Mouse (Mus musculus) CH12.LX (cell line): Measurements from ENCODE around the gene Arl4c. TPM values are rescaled to one million over a fixed set of nuclear protein-coding genes. Genes with fewer than 3 reads are reported as not detected.
A peak's percentile ranks its signal among the peaks of the same experiment; 100 is the strongest.

Experiments used
- DNase-seq: peaks from one replicate; pipeline ENCODE4 v3.0.0-alpha.2; 2013; ENCODE audit errors: extremely low read depth
- H3K27ac ChIP-seq: 2 replicates; pipeline ENCODE4 v1.5.1; 2012; ENCODE audit warnings: low read depth, mild to moderate bottlenecking, control low read depth, moderate library complexity; ENCODE audit not compliant: insufficient read depth
- H3K27me3 ChIP-seq: replicated peaks from 2 replicates; pipeline ENCODE3; 2012; ENCODE audit warnings: inconsistent platforms
- H3K36me3 ChIP-seq, 2 experiments: replicated peaks in 1 of 2; 2 replicates each; pipeline versions ENCODE3 to v1.6.1; 2012; ENCODE audit warnings: inconsistent platforms in 1 of 2, low read length in 1 of 2, mild to moderate bottlenecking in 1 of 2, mixed read lengths in 1 of 2, moderate library complexity in 1 of 2; ENCODE audit not compliant: control insufficient read depth in 1 of 2, insufficient read depth in 1 of 2
- H3K4me1 ChIP-seq, 2 experiments: 2 replicates each; pipeline ENCODE4 v1.6.1; 2012; ENCODE audit warnings: inconsistent platforms in 1 of 2, moderate library complexity in 1 of 2; ENCODE audit not compliant: insufficient read depth in 2 of 2, control insufficient read depth in 1 of 2
- H3K4me2 ChIP-seq: 2 replicates; pipeline ENCODE4 v1.6.1; 2012; ENCODE audit warnings: low read depth, mild to moderate bottlenecking, control low read depth; ENCODE audit not compliant: poor library complexity, insufficient read depth, severe bottlenecking
- H3K4me3 ChIP-seq, 3 experiments: fragments of 150-350 bp in 1 of 3; sonication (generic) in 1 of 3; replicated peaks in 1 of 3; 2 replicates each; pipeline versions ENCODE3 to v1.5.1; 2011 to 2012; ENCODE audit warnings: low read depth in 2 of 3, low read length in 2 of 3, mild to moderate bottlenecking in 2 of 3, moderate library complexity in 2 of 3, control low read depth in 1 of 3, improper control_type of control experiment in 1 of 3, inconsistent platforms in 1 of 3, mixed read lengths in 1 of 3; ENCODE audit not compliant: poor library complexity in 1 of 3
- H3K79me2 ChIP-seq: replicated peaks from 2 replicates; pipeline ENCODE4 v1.6.1; 2012; ENCODE audit warnings: mild to moderate bottlenecking, moderate library complexity; ENCODE audit not compliant: control insufficient read depth, poor library complexity, insufficient read depth, severe bottlenecking; ENCODE audit errors: extremely low read depth
- H3K9ac ChIP-seq: 2 replicates; pipeline ENCODE4 v1.6.1; 2012; ENCODE audit warnings: low read depth, mild to moderate bottlenecking, control low read depth, moderate library complexity; ENCODE audit not compliant: insufficient read depth
- H3K9me3 ChIP-seq: replicated peaks from 2 replicates; pipeline ENCODE3; 2012; ENCODE audit warnings: low read length, inconsistent platforms, mixed read lengths
- BHLHE40 ChIP-seq: IDR thresholded peaks from 2 replicates; pipeline ENCODE4 v1.6.1; 2011; ENCODE audit warnings: mild to moderate bottlenecking, low read depth, low read length, improper control_type of control experiment
- CHD1 ChIP-seq: IDR thresholded peaks from 2 replicates; pipeline ENCODE4 v1.6.1; 2012; ENCODE audit warnings: low read depth, low read length, improper control_type of control experiment, inconsistent platforms
- CHD2 ChIP-seq: IDR thresholded peaks from 2 replicates; pipeline ENCODE4 v1.6.1; 2011; ENCODE audit warnings: low read length, improper control_type of control experiment
- CTCF ChIP-seq, 2 experiments: IDR thresholded peaks in 1 of 2; conservative IDR thresholded peaks in 1 of 2; 2 replicates each; pipeline ENCODE4 v1.5.1; 2011 to 2012; ENCODE audit warnings: low read depth in 2 of 2, low read length in 2 of 2, improper control_type of control experiment in 1 of 2, inconsistent platforms in 1 of 2, mild to moderate bottlenecking in 1 of 2, moderate library complexity in 1 of 2
- E2F4 ChIP-seq: IDR thresholded peaks from 2 replicates; pipeline ENCODE4 v1.6.1; 2011; ENCODE audit warnings: low read depth, low read length, improper control_type of control experiment; ENCODE audit not compliant: insufficient replicate concordance
- ELF1 ChIP-seq: IDR thresholded peaks from 2 replicates; pipeline ENCODE4 v1.6.1; 2014; ENCODE audit warnings: low read depth, mild to moderate bottlenecking, inconsistent platforms, low read length, improper control_type of control experiment
- EP300 ChIP-seq: IDR thresholded peaks from 2 replicates; pipeline ENCODE4 v1.6.1; 2011; ENCODE audit warnings: low read length, improper control_type of control experiment
- ETS1 ChIP-seq: conservative IDR thresholded peaks from 2 replicates; pipeline ENCODE4 v1.6.1; 2012; ENCODE audit warnings: low read depth, mild to moderate bottlenecking, inconsistent platforms, low read length, improper control_type of control experiment, moderate library complexity
- GABPA ChIP-seq: IDR thresholded peaks from 2 replicates; pipeline ENCODE4 v1.6.1; 2012; ENCODE audit warnings: low read depth, low read length, improper control_type of control experiment, inconsistent platforms; ENCODE audit not compliant: insufficient replicate concordance
- HCFC1 ChIP-seq: IDR thresholded peaks from 2 replicates; pipeline ENCODE4 v1.6.1; 2012; ENCODE audit warnings: low read depth, mild to moderate bottlenecking, inconsistent platforms, low read length, improper control_type of control experiment
- IRF4 ChIP-seq: IDR thresholded peaks from 2 replicates; pipeline ENCODE4 v1.6.1; 2014; ENCODE audit warnings: low read depth, mild to moderate bottlenecking, inconsistent platforms, low read length, improper control_type of control experiment
- JUN ChIP-seq: IDR thresholded peaks from 2 replicates; pipeline ENCODE4 v1.6.1; 2011; ENCODE audit warnings: low read depth, mild to moderate bottlenecking, low read length, improper control_type of control experiment, moderate library complexity; ENCODE audit not compliant: insufficient read depth
- JUND ChIP-seq: conservative IDR thresholded peaks from 2 replicates; pipeline ENCODE4 v1.6.1; 2011; ENCODE audit warnings: low read depth, low read length, improper control_type of control experiment
- KAT2A ChIP-seq: IDR thresholded peaks from 2 replicates; pipeline ENCODE4 v1.6.1; 2012; ENCODE audit warnings: low read length, improper control_type of control experiment, inconsistent platforms; ENCODE audit not compliant: insufficient replicate concordance
- MAFK ChIP-seq: IDR thresholded peaks from 2 replicates; pipeline ENCODE4 v1.6.1; 2011; ENCODE audit warnings: low read length, improper control_type of control experiment; ENCODE audit not compliant: insufficient replicate concordance
- MAX ChIP-seq: IDR thresholded peaks from 2 replicates; pipeline ENCODE4 v1.6.1; 2011; ENCODE audit warnings: low read length, improper control_type of control experiment
- MAZ ChIP-seq: IDR thresholded peaks from 2 replicates; pipeline ENCODE4 v1.6.1; 2012; ENCODE audit warnings: low read depth, mild to moderate bottlenecking, inconsistent platforms, low read length, improper control_type of control experiment, moderate library complexity
- MEF2A ChIP-seq: IDR thresholded peaks from 2 replicates; pipeline ENCODE4 v1.6.1; 2014; ENCODE audit warnings: low read depth, mild to moderate bottlenecking, inconsistent platforms, low read length, improper control_type of control experiment, borderline replicate concordance
- MXI1 ChIP-seq: IDR thresholded peaks from 2 replicates; pipeline ENCODE4 v1.6.1; 2011; ENCODE audit warnings: mild to moderate bottlenecking, low read depth, low read length, improper control_type of control experiment
- MYC ChIP-seq: IDR thresholded peaks from 2 replicates; pipeline ENCODE4 v1.6.1; 2011; ENCODE audit warnings: low read depth, mild to moderate bottlenecking, improper control_type of control experiment, low read length
- NELFE ChIP-seq: IDR thresholded peaks from 2 replicates; pipeline ENCODE4 v1.6.1; 2011; ENCODE audit warnings: low read depth, low read length, improper control_type of control experiment
- PAX5 ChIP-seq: IDR thresholded peaks from 2 replicates; pipeline ENCODE4 v1.6.1; 2012; ENCODE audit warnings: low read length, inconsistent platforms, mixed read lengths
- POLR2A ChIP-seq: IDR thresholded peaks from 2 replicates; pipeline ENCODE4 v1.6.1; 2011; ENCODE audit warnings: low read depth, mild to moderate bottlenecking, improper control_type of control experiment, low read length
- POLR2AphosphoS2 ChIP-seq: IDR thresholded peaks from 2 replicates; pipeline ENCODE4 v1.6.1; 2011; ENCODE audit warnings: low read depth, low read length, improper control_type of control experiment
- RAD21 ChIP-seq: IDR thresholded peaks from 2 replicates; pipeline ENCODE4 v1.6.1; 2011; ENCODE audit warnings: low read depth, mild to moderate bottlenecking, low read length, improper control_type of control experiment, moderate library complexity
- RCOR1 ChIP-seq: conservative IDR thresholded peaks from 2 replicates; pipeline ENCODE4 v1.6.1; 2012; ENCODE audit warnings: low read depth, mild to moderate bottlenecking, inconsistent platforms, low read length, improper control_type of control experiment
- SIN3A ChIP-seq: IDR thresholded peaks from 2 replicates; pipeline ENCODE4 v1.6.1; 2012; ENCODE audit warnings: low read length, improper control_type of control experiment, inconsistent platforms
- SMC3 ChIP-seq: IDR thresholded peaks from 2 replicates; pipeline ENCODE4 v1.6.1; 2011; ENCODE audit warnings: low read depth, low read length, improper control_type of control experiment
- TBP ChIP-seq: conservative IDR thresholded peaks from 2 replicates; pipeline ENCODE4 v1.6.1; 2011; ENCODE audit warnings: low read depth, low read length, improper control_type of control experiment
- TCF12 ChIP-seq: IDR thresholded peaks from 2 replicates; pipeline ENCODE4 v1.6.1; 2014; ENCODE audit warnings: low read depth, mild to moderate bottlenecking, inconsistent platforms, low read length, improper control_type of control experiment
- UBTF ChIP-seq: IDR thresholded peaks from 2 replicates; pipeline ENCODE4 v1.6.1; 2012; ENCODE audit warnings: low read depth, mild to moderate bottlenecking, inconsistent platforms, low read length, improper control_type of control experiment, moderate library complexity
- USF1 ChIP-seq: IDR thresholded peaks from 2 replicates; pipeline ENCODE4 v1.6.1; 2014; ENCODE audit warnings: low read depth, mild to moderate bottlenecking, inconsistent platforms, low read length, improper control_type of control experiment
- USF2 ChIP-seq: conservative IDR thresholded peaks from 2 replicates; pipeline ENCODE4 v1.6.1; 2011; ENCODE audit warnings: low read depth, low read length, improper control_type of control experiment
- ZC3H11A ChIP-seq: IDR thresholded peaks from 2 replicates; pipeline ENCODE4 v1.6.1; 2012; ENCODE audit warnings: low read depth, mild to moderate bottlenecking, inconsistent platforms, low read length, improper control_type of control experiment
- ZKSCAN1 ChIP-seq: IDR thresholded peaks from 2 replicates; pipeline ENCODE4 v1.6.1; 2012; ENCODE audit warnings: low read depth, inconsistent platforms, low read length, improper control_type of control experiment, borderline replicate concordance
- ZMIZ1 ChIP-seq: IDR thresholded peaks from 2 replicates; pipeline ENCODE4 v1.6.1; 2012; ENCODE audit warnings: low read depth, mild to moderate bottlenecking, inconsistent platforms, low read length, improper control_type of control experiment
- ZNF384 ChIP-seq: IDR thresholded peaks from 2 replicates; pipeline ENCODE4 v1.6.1; 2012; ENCODE audit warnings: low read depth, low read length, improper control_type of control experiment, inconsistent platforms
- dilution Hi-C: fragments of 300-500 bp; cut with MboI; formaldehyde crosslinking; loops from 2 replicates; pipeline ENCODE4 v1.14.3; 2020; ENCODE audit warnings: low sequenced_read_pairs; ENCODE audit not compliant: extremely low pct_unique_long_range_greater_than_20kb, extremely low pct_ligation_motif_present
- in situ Hi-C: fragments of 300-500 bp; cut with MboI; formaldehyde crosslinking; loops from 3 replicates; pipeline ENCODE4 v1.14.3; 2019; ENCODE audit warnings: low sequenced_read_pairs, low pct_ligation_motif_present, low pct_unique_long_range_greater_than_20kb, mixed read lengths
- polyA plus RNA-seq: library from polyadenylated mRNA; unstranded; fragments of >175 nt; gene quantifications from 2 replicates; pipeline ENCODE4 v1.2.1, GENCODE M21; 2012; ENCODE audit warnings: low read depth; ENCODE audit not compliant: insufficient read length
- total RNA-seq, 2 experiments: library from RNA; depleted of rRNA; stranded (reverse); fragments of 300-350 nt in 1 of 2; fragments of >200 nt in 1 of 2; gene quantifications; 2 replicates each; pipeline ENCODE4 v1.2.3; 2012 to 2014

The Arl4c gene
- total and polyA plus RNA-seq, 3 experiments = 25.8 to 33.9 (median 31.6) TPM

DNA sequence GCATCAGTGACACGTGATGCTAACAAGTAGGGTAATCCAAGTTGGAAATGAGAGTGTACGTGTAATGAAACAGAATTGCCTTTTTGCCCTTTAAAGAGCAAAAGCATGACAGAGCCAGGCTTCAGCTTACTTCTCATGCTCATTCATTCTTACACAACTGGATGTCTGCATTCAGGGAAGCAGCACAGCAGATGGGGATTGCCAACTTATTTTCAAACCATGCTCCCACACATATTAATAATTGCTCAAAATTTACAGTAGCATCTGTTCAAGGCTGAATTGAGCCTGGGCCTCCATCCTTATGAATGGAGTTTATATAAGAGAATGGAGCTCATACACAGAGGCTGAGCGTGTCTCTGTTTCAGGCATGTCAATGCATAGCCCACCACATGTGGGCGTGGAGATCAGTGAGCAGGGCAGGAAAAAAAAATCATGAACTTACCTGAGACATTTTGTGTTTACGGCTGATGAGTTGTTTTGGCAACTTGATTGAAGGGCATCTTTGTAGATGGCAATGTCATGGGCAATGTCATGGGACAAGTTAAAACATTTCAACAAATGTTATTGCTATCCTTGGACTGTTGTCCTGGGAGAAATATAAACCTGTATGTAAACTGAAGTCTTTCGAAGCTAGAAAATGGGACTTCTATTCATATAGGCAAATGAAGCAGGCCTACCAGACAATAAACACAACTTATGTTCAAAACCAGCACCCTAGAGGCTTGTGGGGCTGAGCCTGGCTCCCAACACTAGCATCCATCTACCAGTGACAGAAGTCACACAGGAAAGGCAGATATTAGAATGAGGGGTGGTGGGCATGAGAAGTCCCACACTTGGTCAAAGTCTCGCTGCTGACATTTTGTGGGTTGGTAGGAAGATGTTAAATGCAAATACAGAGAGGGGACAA is 48.2 kb downstream of the Arl4c start:
- dilution Hi-C loops (no loop called here), in situ Hi-C loops (no loop called here)
- H3K36me3 ChIP-seq = peaks cover 3 to 4% of the 10 kb centered on the region in 2 experiments
- H3K4me2 ChIP-seq = peak overlapping the region; percentile 32
- H3K79me2 ChIP-seq = 0 out of 2 replicates have a peak, but pooled peaks cover 7% of the 10 kb centered on the region
- peak overlapping the region; percentile 97 for H3K27ac ChIP-seq
- peaks cover 51% of the 10 kb centered on the region for H3K9me3 ChIP-seq
- H3K4me3 ChIP-seq = peak overlapping the region in 2 of 3 experiments; percentile 7 to 30
- peak overlapping the region; percentile 57 for H3K9ac ChIP-seq
- peaks cover 24 to 39% of the 10 kb centered on the region in 2 experiments for H3K4me1 ChIP-seq
- peak; percentile 55 for DNase-seq
- H3K27me3 ChIP-seq = no peaks in the 10 kb centered on the region
- TF ChIP-seq RCOR1 (no peak; the same call in none of the 2 replicates), ZNF384 (peak; percentile 79), ETS1 (peak; percentile 16), NELFE (0 out of 2 replicates have a peak, but pooled peaks have one; percentile 20), POLR2AphosphoS2 (peak; percentile 97), HCFC1 (no peak), ZC3H11A (no peak), USF2 (no peak; the same call in none of the 2 replicates), POLR2A (peak; percentile 54), GABPA (no peak), RAD21 (no peak; the same call in none of the 2 replicates), KAT2A (0 out of 2 replicates have a peak, but pooled peaks have one; percentile 8), JUN (no peak), ZKSCAN1 (no peak), CHD1 (peak; percentile 70; the same call in 1 of the 2 replicates), SIN3A (peak; percentile 86), MYC (no peak; the same call in 1 of the 2 replicates), E2F4 (no peak), UBTF (no peak), BHLHE40 (peak; percentile 32), JUND (no peak), ZMIZ1 (peak; percentile 96), IRF4 (0 out of 2 replicates have a peak, but pooled peaks have one; percentile 9), MAX (no peak), CHD2 (peak; percentile 89), CTCF (conservative IDR thresholded peaks at IDR 0.05 in 1 of 2, IDR thresholded peaks at IDR 0.05 in 1 of 2; ENCODE audit: low read depth in 2 of 2, low read length in 2 of 2) (0 out of 4 replicates have a peak, but pooled peaks of 1 of the 2 experiments have one; percentile 4), MXI1 (peak; percentile 56; the same call in 1 of the 2 replicates), SMC3 (peak; percentile 27), MEF2A (peak; percentile 42; the same call in 1 of the 2 replicates), ELF1 (peak; percentile 9; the same call in 1 of the 2 replicates), USF1 (no peak), TBP (0 out of 2 replicates have a peak, but pooled peaks have one; percentile 36), MAZ (peak; percentile 41), MAFK (no peak; the same call in 1 of the 2 replicates), PAX5 (no peak), EP300 (no peak), TCF12 (peak; percentile 35; the same call in 1 of the 2 replicates)
